Mouse (Mus musculus) spleen, adult 2 months (tissue): ENCODE results near the gene Ephx1.

Source experiments
- CTCF ChIP-seq: fragments of 200-500 bp; IDR thresholded peaks from 2 replicates; pipeline ENCODE4 v1.5.1; 2011; ENCODE audit warnings: mild to moderate bottlenecking, inconsistent platforms; ENCODE audit not compliant: insufficient read depth, insufficient read length, insufficient replicate concordance; ENCODE audit errors: extremely low read depth
- POLR2A ChIP-seq: fragments of 200-500 bp; IDR thresholded peaks from 2 replicates; pipeline ENCODE4 v1.6.1; 2011; ENCODE audit warnings: low read depth, low read length, inconsistent platforms

- no peak for TF ChIP-seq POLR2A
- TF ChIP-seq CTCF, result no peak
These were observed 54.9 kb downstream of the Ephx1 start for GRCm38 (mm10) chr1:180965786-180966185.
